Comparison of ENCODE assay signal across 18 mouse cellular contexts in the genomic region with DNA sequence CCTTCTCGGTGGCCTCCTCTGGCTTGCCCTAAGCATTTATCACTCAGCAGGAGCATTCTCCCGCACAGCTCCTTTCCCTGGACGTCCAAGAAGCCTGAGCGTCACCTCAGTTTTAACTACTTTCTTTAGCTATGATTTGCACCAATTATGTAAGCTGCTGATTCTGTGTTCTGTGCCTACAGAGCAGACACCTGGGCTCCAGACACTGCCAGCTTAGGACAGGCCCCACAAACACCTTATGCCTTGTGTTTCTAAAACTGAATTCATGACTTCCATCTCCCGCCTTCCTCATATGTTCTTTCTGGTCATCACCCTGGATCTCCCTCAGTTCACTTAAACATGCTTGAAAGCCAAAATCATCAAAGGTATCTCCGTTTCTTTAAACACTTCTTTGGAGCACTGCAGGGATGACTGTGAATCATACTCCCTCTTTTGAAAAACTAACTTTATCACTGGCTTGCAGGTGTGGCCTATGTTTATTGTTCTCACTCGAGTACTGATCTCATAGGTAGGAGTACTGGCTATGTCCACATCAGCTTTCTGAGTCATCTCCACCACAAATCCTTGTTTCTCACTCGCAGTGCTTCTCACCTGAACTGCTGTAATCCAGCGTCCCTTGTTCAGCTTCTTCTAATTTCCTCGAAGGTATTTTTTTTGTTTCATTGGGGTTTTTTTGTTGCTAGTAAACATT. TPM values are rescaled to one million over a fixed set of nuclear protein-coding genes. Genes with fewer than 3 reads are reported as not detected.
A peak's percentile ranks its signal among the peaks of the same experiment; 100 is the strongest.
DNase-seq lines count a peak whose midpoint lies in the region; ATAC-seq lines count a peak whose summit lies in the region.
"Had no signal": no experiment of that assay in that cellular context is flagged by ENCODE, and none has a peak within 500 bp of the region (broad histone marks: within the 10 kb centered on the region; RNA-seq: fewer than 3 reads in every experiment).

No protein-coding gene starts in this region.

- H3K36me3 ChIP-seq in embryonic facial prominence, embryonic 13.5 days, result no peaks in the 10 kb centered on the region
- no peaks in the 10 kb centered on the region for H3K36me3 ChIP-seq in embryonic facial prominence, embryonic 10.5 days (replicated peaks)
- H3K36me3 ChIP-seq in embryonic facial prominence, embryonic 15.5 days, result no peaks in the 10 kb centered on the region
- H3K36me3 ChIP-seq in stomach, embryonic 15.5 days, result no peaks in the 10 kb centered on the region
- H3K36me3 ChIP-seq: kidney, embryonic 15.5 days; liver, embryonic 15.5 days; midbrain, embryonic 15.5 days had no signal

- H3K9ac ChIP-seq in embryonic facial prominence, embryonic 13.5 days, result no peak overlapping the region
- no peak overlapping the region for H3K9ac ChIP-seq in embryonic facial prominence, embryonic 15.5 days
- H3K9ac ChIP-seq in stomach, embryonic 15.5 days, result no peak overlapping the region
- H3K9ac ChIP-seq: kidney, embryonic 15.5 days; liver, embryonic 15.5 days; midbrain, embryonic 15.5 days had no signal

- ATAC-seq in embryonic facial prominence, embryonic 13.5 days (ENCODE audit: insufficient number of reproducible peaks, insufficient read depth, low FRiP score, low TSS enrichment, low read depth), result no peak
- no peak for ATAC-seq in embryonic facial prominence, embryonic 15.5 days (ENCODE audit: insufficient number of reproducible peaks, low FRiP score, low TSS enrichment, low read depth)
- ATAC-seq in stomach, embryonic 15.5 days (ENCODE audit: insufficient read depth, low FRiP score, low read depth), result peak; percentile 77
- ATAC-seq: activated CD4-positive, CD25-positive, alpha-beta regulatory T cell, adult 4 months; forebrain, embryonic 16.5 days; midbrain, embryonic 15.5 days; Patski had no signal

- peak overlapping the region; percentile 76 for H3K27ac ChIP-seq in embryonic facial prominence, embryonic 13.5 days
- H3K27ac ChIP-seq in embryonic facial prominence, embryonic 10.5 days (replicated peaks), result no peak overlapping the region
- peak overlapping the region; percentile 79 for H3K27ac ChIP-seq in embryonic facial prominence, embryonic 15.5 days (replicated peaks)
- H3K27ac ChIP-seq in stomach, embryonic 15.5 days, result peak overlapping the region; percentile 67; the same call in 1 of the 2 replicates
- H3K27ac ChIP-seq: gastrocnemius, adult 2 months; kidney, embryonic 15.5 days; liver, embryonic 15.5 days; macrophage; midbrain, embryonic 15.5 days had no signal

- no peaks in the 10 kb centered on the region for H3K27me3 ChIP-seq in embryonic facial prominence, embryonic 13.5 days
- peaks cover 5% of the 10 kb centered on the region; the same call in 1 of the 2 replicates for H3K27me3 ChIP-seq in embryonic facial prominence, embryonic 10.5 days (replicated peaks; ENCODE audit: low read depth, poor library complexity, severe bottlenecking)
- no peaks in the 10 kb centered on the region for H3K27me3 ChIP-seq in embryonic facial prominence, embryonic 15.5 days
- H3K27me3 ChIP-seq in stomach, embryonic 15.5 days (replicated peaks), result no peaks in the 10 kb centered on the region
- H3K27me3 ChIP-seq: kidney, embryonic 15.5 days; liver, embryonic 15.5 days; midbrain, embryonic 15.5 days; Patski had no signal

- H3K9me3 ChIP-seq in embryonic facial prominence, embryonic 13.5 days, result no peaks in the 10 kb centered on the region
- H3K9me3 ChIP-seq in embryonic facial prominence, embryonic 10.5 days, result no peaks in the 10 kb centered on the region
- no peaks in the 10 kb centered on the region for H3K9me3 ChIP-seq in embryonic facial prominence, embryonic 15.5 days (replicated peaks)
- no peaks in the 10 kb centered on the region for H3K9me3 ChIP-seq in stomach, embryonic 15.5 days
- H3K9me3 ChIP-seq: kidney, embryonic 15.5 days; liver, embryonic 15.5 days; midbrain, embryonic 15.5 days had no signal

- peaks cover 14% of the 10 kb centered on the region for H3K4me1 ChIP-seq in embryonic facial prominence, embryonic 13.5 days
- H3K4me1 ChIP-seq in embryonic facial prominence, embryonic 10.5 days, result peaks cover 7% of the 10 kb centered on the region; the same call in 1 of the 2 replicates
- peaks cover 12% of the 10 kb centered on the region; the same call in 1 of the 2 replicates for H3K4me1 ChIP-seq in embryonic facial prominence, embryonic 15.5 days
- no peaks in the 10 kb centered on the region for H3K4me1 ChIP-seq in stomach, embryonic 15.5 days
- H3K4me1 ChIP-seq: liver, embryonic 15.5 days; midbrain, embryonic 15.5 days had no signal

- 66% methylated on average over 10 of the region's 10 CpGs for WGBS in embryonic facial prominence, embryonic 13.5 days
- 81% methylated on average over 10 of the region's 10 CpGs for WGBS in embryonic facial prominence, embryonic 10.5 days
- 64% methylated on average over 10 of the region's 10 CpGs for WGBS in embryonic facial prominence, embryonic 15.5 days
- 60% methylated on average over 10 of the region's 10 CpGs for WGBS in stomach, embryonic 15.5 days

- no peak overlapping the region for H3K4me2 ChIP-seq in embryonic facial prominence, embryonic 13.5 days
- no peak overlapping the region for H3K4me2 ChIP-seq in embryonic facial prominence, embryonic 15.5 days (replicated peaks)
- H3K4me2 ChIP-seq in stomach, embryonic 15.5 days, result no peak overlapping the region
- H3K4me2 ChIP-seq: kidney, embryonic 15.5 days; liver, embryonic 15.5 days; midbrain, embryonic 15.5 days had no signal

- H3K4me3 ChIP-seq in embryonic facial prominence, embryonic 13.5 days, result no peak overlapping the region
- H3K4me3 ChIP-seq in embryonic facial prominence, embryonic 10.5 days, result no peak overlapping the region
- no peak overlapping the region for H3K4me3 ChIP-seq in embryonic facial prominence, embryonic 15.5 days (replicated peaks)
- H3K4me3 ChIP-seq in stomach, embryonic 15.5 days (replicated peaks), result no peak overlapping the region
- H3K4me3 ChIP-seq: gastrocnemius, adult 2 months; kidney, embryonic 15.5 days; liver, embryonic 15.5 days; midbrain, embryonic 15.5 days had no signal

- no peak for DNase-seq in embryonic facial prominence, embryonic 10.5 days (ENCODE audit: low spot score)
- peak; percentile 61 for DNase-seq in lung, postnatal 36 days
- no peak for DNase-seq in lung, postnatal 10 days
- DNase-seq in right cerebral cortex, postnatal 36 days (ENCODE audit: low spot score in 2 of 2), result no peak
- DNase-seq in thymus, postnatal 0 days (ENCODE audit: low spot score), result no peak
- DNase-seq: heart, adult 18-20 months; right cerebral cortex, postnatal 4 days had no signal

RNA-seq across cellular contexts. Expression of a gene that starts 14.9 kb away (rescaled TPM):
- polyA plus RNA-seq in embryonic facial prominence, embryonic 13.5 days (2015; fragmentation: Nextera tagmentation; extraction: Ambion mirVana), result 55.0 and 55.9 TPM in 2 replicates
- 65.8 and 66.2 TPM in 2 replicates for polyA plus RNA-seq in embryonic facial prominence, embryonic 10.5 days (2016; fragmentation: Nextera tagmentation; extraction: Ambion mirVana)
- polyA plus RNA-seq in embryonic facial prominence, embryonic 15.5 days (2015; fragmentation: Nextera tagmentation; extraction: Ambion mirVana), result 42.9 and 48.3 TPM in 2 replicates
- polyA plus RNA-seq in stomach, embryonic 15.5 days (2015; fragmentation: Nextera tagmentation; extraction: Ambion mirVana), result 52.1 and 52.3 TPM in 2 replicates
- 67.9 and 68.5 TPM in 2 replicates for polyA plus RNA-seq in thymus, postnatal 0 days (2015; fragmentation: Nextera tagmentation; extraction: Ambion mirVana)

RNA-seq across cellular contexts. Expression of a gene that starts 46.0 kb away (rescaled TPM):
- 84.0 and 91.0 TPM in 2 replicates for polyA plus RNA-seq in embryonic facial prominence, embryonic 13.5 days (2015; fragmentation: Nextera tagmentation; extraction: Ambion mirVana)
- polyA plus RNA-seq in embryonic facial prominence, embryonic 10.5 days (2016; fragmentation: Nextera tagmentation; extraction: Ambion mirVana), result 85.8 and 90.1 TPM in 2 replicates
- polyA plus RNA-seq in embryonic facial prominence, embryonic 15.5 days (2015; fragmentation: Nextera tagmentation; extraction: Ambion mirVana), result 81.1 and 84.7 TPM in 2 replicates
- 70.3 and 72.2 TPM in 2 replicates for polyA plus RNA-seq in stomach, embryonic 15.5 days (2015; fragmentation: Nextera tagmentation; extraction: Ambion mirVana)
- 36.5 and 45.2 TPM in 2 replicates for polyA plus RNA-seq in thymus, postnatal 0 days (2015; fragmentation: Nextera tagmentation; extraction: Ambion mirVana)
